Mouse (Mus musculus) cortical plate, adult 2 months (tissue): ENCODE results near the gene Nlrp9c.
"Not testable (repeated sequence)": the region's sequence is repeated elsewhere in the genome, so short reads cannot be mapped to it uniquely, and the experiment has no call there.

ENCODE experiments used
- CTCF ChIP-seq: fragments of 200-500 bp; IDR thresholded peaks from 2 replicates; pipeline ENCODE4 v1.5.1; 2011; ENCODE audit warnings: mild to moderate bottlenecking, control low read depth, low read length; ENCODE audit not compliant: insufficient read depth; ENCODE audit errors: extremely low read depth
- POLR2A ChIP-seq: fragments of 200-500 bp; IDR thresholded peaks from 2 replicates; pipeline ENCODE4 v1.6.1; 2011; ENCODE audit warnings: mild to moderate bottlenecking, low read length, control low read depth; ENCODE audit not compliant: insufficient read depth; ENCODE audit errors: extremely low read depth

GRCm38 (mm10) chr7:26391137-26391536, 12.4 kb downstream of the Nlrp9c start:
- TF ChIP-seq CTCF, POLR2A: not testable (repeated sequence)
